Mouse (Mus musculus): ENCODE data around the gene Pdgfa.

Pdgfa gene

DNA sequence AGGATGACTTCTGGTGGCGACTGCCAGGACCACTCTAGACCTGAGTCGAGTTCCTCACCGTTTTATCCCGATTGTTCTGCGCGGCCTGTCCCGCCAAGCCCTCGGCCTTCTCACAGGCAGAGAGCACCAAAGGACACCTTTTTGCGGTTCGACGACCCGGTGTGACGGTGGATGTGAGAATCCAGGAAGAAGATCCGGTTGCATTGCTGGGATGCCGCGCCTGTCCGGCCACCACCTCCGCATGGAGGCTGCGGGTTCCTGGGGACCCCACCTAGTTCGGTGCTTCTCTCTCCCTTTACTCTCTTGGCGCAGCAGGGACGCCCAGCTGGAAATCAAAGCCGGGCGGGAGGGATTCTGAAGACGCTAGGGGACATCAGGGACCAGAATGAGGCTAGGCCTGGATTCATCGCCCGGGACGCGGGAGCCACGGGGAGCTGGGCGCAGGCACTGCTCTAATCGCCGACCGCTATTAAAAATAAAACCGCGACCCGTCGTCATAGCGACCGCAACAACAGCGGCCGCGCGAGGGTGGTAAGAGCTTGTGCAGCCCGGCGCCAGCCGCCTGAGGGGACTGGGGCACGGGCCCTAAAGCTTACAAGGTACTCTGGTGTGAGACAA, at the start of gene Pdgfa:
Gene Pdgfa (minus strand): TSS at position 200 of the 618 bp plus-strand sequence.
- in situ Hi-C loops (cut with MseI, MboI): loop anchor here in 1 of 2 experiments (10.0 kb wide), 1 partner anchor 142 kb away; no protein-coding TSS in a partner anchor

DNA sequence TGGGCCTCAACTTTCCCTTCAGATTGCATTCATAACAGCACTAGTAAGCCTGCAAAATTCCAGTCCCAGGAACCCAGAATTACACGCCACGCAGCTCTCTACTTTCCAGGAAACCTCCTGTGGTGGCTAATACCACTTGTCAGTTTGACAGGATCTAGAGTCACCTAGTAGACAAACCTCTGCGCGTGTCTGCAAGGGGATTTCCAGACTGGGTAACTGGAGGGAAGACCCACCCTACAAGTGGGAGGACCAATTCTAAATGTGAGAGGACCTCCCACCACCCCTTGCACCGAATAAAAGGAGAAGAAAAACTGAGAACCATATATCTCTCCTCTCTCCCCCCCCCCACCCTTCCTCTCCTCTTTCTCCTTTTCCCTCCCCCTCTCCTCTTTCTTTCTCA, 49.5 kb upstream of the Pdgfa start:
- in situ Hi-C loops (cut with MseI, MboI): no loop called here

DNA sequence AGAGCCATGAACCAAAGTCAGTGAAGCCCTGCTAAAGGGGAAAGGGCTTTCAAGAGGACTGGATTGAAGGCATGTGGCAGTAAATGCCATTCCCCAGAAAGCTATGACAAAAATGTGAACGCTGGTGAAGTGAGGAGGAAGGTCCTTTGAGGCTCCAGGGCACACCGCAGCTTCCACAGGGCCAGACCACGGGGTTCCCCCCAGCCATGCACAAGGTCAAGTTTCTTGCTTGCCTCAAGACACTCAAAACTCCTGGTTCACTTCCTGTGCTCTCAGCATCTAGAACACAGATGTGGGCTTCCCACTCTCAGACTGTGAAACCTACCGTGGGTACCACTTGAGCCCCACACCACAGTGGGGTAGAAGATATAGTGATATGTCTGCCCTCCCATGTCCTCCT, 46.4 kb upstream of the Pdgfa start:
- in situ Hi-C loops (cut with MseI, MboI): no loop called here

DNA sequence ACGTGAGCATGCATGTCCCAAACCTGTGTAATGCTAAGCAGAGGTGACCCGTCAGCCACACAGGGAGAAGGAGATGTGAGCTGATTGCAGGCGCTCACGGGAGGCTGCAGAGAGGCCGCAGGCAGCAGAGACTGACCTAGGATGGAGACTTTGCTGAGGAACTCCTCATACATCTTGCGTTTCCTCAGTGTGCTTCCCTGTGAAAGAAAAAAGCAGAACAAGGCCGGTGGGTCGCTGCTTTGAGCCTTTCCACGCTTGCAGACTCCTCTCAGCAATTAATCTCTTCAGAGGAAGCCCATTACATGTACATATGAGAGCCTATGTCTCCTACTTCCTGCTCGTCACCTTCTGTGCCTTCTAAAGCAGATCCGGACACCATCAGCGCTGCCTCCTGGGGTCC, 45.1 kb upstream of the Pdgfa start:
- in situ Hi-C loops (cut with MseI, MboI): no loop called here

DNA sequence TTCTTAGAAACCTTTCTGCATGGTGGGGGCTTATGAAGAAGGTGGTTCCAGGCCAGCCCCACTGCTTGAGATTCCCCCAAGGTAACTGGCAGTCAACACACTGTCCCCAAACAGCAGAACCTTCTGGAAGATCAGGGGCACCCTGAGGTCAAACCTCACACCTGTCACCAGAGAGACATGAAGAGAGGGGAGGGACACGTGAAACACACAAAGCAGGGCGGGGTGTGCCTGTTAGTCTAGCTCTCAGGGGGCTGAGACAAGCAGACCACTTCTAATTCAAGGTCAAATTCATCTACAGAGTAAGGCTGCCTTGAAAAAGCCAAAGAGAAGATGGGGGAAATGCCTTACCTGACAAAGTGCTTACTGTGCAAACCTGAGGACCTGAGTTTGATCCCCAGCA, 38.0 kb upstream of the Pdgfa start:
- in situ Hi-C loops (cut with MseI, MboI): no loop called here

DNA sequence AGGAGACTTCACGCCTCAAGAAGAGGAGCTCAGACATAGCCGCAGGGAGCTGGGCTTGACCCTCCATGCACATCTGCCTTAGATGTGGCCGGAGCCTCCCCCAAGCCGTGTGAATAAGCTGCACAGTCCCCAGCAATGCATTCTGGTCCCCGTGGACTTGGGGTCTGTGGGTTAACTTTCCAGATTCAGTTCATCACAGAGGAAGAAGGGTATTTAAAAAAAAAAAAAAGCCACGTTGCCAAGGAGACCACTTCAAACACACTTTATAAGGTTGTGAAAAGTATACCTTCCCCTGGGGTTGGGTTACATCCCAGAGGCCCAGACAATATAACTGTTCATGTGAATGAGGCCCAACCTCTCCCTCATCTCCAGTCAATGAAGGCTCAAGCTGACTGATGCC, 37.6 kb upstream of the Pdgfa start:
- in situ Hi-C loops (cut with MseI, MboI): no loop called here

DNA sequence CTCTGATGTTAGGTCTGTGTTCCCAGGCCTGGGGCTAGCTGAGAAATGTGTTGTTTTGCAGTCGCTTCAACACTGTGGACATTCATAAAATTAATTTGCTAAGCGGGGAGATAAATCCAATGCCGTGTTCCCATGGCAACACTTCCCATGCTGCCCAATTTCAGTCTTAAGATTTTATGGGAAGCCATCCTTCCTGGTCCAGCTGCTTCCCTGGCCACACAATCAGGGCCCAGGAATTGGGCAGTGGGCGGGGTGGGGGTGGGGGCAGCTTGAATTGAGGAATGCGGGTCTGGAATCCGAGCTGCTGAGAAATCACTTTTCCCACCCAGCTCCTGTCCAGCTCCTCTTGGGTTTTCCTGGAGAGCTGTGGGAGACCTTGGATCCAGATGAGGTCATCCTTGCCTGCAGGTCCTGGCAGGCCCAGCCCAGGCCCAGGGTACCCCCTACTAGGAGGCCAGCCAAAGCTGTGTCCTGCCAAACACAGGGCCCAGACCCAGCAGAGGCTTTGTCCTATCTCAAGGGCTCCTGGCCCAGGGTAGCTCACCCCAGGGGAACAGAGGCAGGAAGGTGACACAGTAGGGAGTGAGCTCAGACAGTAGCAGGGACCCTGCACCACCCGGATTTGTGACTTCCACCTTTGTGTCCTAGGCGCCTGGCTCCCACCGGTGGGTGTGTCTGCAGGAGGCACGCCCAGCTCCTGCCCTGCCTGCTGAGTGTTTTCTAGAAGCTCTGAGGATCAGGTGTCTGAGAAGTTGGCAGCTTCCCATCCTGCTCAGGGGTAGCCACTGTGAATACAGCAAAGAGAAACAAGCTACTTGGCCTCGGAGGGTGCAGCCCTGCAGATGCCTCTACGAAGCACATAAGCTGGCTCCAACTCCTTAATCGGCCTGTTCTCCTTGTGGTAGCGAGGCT, 36.5 kb upstream of the Pdgfa start:
- in situ Hi-C loops (cut with MseI, MboI): no loop called here

DNA sequence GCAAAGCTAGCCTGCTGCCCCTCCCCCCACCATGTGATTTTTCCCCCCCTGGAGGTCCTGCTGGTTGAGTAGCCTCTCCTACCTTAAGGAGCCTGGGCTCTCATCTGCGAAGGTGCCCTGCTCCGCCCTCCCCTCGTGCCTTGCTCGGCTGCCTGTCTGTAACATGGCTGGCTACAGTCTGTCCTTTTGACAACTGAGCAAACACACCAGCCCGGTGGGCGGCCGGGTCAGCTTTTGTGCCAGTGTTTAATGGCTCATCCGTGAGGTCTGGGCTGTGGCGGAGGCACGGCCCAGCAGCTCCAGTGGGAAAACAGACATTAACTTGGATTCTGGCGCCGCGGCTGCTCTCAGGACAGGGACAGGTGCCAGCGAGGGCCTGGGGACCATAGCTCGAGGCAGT, 30.4 kb upstream of the Pdgfa start:
- in situ Hi-C loops (cut with MseI, MboI): no loop called here

DNA sequence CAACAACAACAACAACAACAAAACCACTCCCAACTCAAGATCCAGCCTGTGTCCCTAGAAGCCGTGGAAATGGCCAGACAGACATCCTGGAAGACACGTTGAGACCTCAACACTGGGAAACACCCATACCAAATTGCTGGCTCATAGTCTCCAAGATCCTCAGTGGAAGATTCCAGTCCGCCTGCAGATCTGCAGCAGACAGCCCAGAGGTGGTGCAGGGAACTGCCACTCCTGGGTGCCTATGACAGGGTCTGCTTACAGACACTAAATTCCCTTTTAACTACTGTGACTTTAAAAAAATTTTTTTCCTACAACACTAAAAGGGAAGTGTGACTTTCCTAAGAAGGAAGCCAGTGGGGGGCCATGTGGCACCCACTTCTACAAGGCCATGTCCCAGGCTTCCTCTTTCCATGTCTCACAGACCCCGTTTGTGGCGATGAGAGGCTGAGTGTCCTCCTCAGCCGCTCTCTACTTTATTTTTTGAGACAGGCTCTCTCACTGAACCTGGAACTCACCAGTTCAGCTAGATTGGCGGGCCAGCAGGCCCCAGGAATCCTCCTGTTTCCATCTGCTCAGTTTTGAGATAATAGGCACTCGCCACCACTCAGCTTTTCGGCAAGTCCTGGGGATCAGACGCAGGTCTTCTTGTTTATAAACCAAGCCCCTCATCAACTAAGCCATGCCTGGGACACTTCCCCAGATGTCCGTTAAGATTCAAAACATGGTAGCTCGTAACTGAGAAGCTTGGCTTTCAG, 27.4 kb upstream of the Pdgfa start:
- in situ Hi-C loops (cut with MseI, MboI): no loop called here

DNA sequence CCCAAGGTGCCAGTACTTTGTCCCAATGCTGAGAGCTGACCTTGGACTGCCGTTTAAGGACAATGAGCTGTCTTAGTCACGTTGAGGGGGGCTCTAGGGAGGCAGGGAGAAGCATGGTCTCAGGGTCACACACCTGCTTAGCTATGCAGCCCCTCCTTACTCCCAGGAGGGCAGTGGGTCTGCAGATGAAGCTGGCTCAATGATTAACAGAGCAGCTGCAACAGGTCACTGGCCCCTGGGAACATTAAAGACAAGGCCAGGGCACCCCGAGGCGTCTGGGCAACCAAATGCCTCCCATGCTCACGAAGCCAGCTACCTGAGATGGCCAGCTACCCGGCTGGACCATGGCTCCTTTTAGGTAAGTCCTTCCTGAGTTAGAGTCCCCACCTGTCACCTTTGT, 23.4 kb upstream of the Pdgfa start:
- in situ Hi-C loops (cut with MseI, MboI): no loop called here

DNA sequence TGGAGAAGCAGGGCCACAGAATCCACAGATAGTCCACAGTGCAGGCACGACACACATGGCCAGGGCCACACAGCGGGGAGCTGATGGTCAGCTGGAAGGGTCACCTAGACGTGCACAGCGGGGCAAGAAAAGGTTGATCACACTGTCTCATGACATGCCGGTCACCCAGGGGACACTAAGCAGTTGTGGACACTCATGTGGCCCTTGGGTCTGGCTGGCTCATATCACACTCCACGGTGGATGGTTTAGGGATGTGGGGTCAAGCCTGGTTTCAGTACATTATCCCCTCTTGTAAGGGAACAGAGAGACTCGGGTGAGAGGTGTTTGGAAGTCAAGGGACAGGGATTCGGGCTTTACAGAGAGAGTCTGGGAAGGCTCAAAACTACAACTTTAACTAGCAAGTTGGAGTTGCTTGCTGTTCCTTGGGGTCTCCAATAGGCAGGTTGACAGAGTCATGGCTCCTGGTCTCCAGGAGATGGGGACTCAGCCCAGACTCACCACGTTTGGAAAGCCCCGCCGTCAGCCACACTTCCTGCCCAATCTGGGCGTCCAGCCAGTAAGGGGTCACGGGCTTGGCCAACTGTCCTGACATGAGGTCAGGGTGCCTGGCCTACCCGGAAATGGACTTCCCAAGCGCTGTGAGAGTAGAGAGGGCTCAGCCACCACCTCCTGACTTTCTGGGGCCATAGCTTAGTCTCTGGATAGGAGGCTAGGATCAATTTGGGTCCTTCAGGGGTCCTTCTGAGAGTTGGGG, 20.4 kb upstream of the Pdgfa start:
- in situ Hi-C loops (cut with MseI, MboI): no loop called here

DNA sequence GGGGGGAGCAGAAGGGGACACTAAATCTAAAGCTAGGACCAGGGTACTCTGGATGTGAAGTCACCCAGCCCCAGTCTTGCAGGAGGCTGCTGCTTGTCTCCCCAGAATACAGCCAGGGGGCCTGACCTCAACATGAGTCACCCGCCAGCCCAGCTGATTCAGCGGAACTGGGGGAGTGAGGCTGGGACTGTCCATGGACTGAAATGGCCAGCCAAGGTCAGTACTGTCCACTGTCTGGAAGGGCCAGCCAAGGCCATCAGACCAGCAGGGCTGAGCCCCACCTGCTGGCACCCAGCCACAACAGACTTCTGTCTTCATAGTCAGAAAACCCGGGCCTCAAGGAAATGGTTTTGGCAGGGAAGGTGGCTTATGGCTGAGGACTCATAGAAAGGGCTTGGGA, 17.9 kb upstream of the Pdgfa start:
- in situ Hi-C loops (cut with MseI, MboI): no loop called here

DNA sequence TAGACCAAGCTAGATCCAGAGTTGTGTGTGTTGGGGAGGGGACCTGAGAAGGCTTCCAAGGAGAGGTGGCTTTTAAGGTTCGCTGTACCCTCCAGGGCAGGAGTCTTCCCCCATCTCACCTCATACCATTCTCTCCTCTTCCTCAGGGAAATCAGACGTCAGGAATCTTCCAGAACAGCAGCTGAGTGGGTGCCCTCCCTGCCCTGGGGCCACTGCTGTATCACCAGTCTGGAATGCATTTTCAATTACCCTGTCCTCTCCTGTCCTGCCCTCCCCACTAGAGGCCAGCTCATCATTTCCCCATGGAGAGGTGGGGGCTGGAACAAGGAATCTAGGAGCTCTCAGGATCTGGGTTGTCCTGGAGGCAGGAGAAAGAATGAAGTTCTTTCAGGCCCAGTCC, 13.5 kb upstream of the Pdgfa start:
- in situ Hi-C loops (cut with MseI, MboI): no loop called here

DNA sequence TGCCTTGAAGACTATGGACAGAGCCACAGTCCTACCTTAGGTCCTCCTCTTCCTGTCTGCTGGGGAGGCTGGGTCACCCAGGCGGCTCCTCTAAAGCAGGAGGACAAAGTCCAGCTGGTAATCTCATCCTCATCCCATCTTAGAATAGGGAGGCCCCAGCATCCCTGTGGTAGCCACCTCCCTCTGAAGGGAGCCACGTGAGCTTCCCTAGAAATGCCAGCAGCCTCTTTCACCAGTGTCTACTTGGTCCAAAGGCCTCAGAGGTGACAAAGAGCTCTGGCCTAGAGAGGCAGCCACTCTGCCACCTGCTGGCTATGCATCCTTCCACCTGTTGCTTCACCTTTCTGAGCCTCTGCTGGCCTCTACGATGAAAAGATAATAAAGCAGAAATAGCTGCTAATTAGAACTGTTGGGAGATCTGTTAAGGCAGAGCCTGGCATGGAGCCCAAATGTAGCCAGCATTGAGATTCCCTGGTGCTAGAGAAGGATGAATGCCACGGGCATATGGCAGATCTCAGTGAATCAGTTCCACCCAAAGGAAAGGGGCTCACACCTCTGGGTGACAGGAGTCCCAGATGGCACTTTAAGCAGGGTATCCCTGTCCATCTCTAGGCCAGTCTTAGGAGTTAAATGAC, 10.1 kb upstream of the Pdgfa start:
- in situ Hi-C loops (cut with MseI, MboI): loop anchor here in 1 of 2 experiments (10.0 kb wide), 1 partner anchor 152 kb away; no protein-coding TSS in a partner anchor

DNA sequence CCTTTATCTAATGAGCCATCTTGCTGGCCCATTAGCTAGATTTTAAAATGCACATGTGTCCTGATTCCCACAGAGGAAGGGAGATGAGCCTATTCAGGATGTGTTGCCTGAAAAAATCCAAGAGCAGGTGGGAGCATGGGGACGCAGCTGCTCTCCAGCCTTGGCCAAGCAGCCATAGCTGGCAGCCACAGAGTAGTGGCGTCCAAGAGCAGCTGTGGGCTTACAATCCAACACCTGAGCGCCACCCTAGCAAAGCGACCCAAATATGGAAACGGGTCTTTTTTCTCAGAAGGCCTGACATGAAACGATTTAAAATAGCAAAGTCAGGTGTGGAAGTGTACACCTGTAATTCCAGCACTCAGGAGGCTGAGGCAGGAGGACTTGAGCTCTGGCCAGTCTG, 7.4 kb upstream of the Pdgfa start:
- in situ Hi-C loops (cut with MseI, MboI): loop anchor here in 1 of 2 experiments (10.0 kb wide), 1 partner anchor 150 kb away; no protein-coding TSS in a partner anchor

DNA sequence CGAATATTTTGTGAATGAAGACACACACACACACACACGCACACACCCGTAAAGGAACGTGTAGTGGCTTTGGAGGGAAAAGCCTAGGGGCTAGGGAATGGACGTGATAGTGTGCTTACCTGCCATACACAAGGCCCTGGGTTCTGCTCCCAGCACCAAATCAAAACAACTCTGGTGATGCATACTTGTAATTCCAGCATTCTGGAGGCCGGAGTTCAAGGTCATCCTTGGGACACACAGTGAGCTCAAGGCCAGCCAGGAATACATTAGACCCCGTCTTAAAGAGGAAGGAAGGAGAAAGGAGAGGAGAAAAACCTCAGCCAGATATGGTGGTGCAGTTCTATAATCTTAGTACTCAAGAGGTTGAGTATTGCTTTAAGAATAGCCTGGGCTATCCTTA, 2.5 kb upstream of the Pdgfa start:
- in situ Hi-C loops (cut with MseI, MboI): loop anchor here (10.0 kb wide), 1 partner anchor 145 kb away; no protein-coding TSS in a partner anchor

DNA sequence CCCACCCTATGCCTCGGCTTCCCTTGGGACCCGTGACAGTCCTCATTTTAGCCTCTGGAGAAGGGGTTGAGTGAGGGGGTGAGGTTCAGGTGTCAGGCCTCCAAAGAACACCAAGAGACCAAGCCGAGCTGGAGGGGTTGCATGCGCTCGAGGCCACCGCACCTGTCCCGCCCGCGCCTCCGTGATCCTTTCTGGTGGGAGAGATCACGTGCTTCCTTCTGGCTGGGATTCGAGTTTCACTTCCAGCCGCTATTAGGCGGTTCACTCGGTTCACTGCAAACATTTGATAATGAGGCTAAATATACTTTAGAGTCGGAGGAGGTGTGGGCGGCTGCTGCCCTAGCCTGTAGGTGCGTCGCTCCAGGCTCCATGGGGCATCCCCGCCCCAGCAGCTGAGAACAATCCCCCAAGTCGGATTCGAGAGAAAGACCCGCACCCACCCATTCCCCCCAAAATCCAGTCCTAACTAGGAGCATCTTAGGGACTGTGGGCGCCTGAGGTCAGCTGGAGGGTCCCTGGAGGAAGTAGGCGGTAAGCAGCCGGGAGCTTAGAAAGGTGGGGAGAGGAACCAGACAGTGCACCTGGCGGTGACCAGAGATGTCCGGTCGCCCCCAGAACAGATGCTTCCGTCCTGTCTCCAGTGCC, 888 bp upstream of the Pdgfa start:
- in situ Hi-C loops (cut with MseI, MboI): loop anchor here in 1 of 2 experiments (10.0 kb wide), 1 partner anchor 143 kb away; no protein-coding TSS in a partner anchor

DNA sequence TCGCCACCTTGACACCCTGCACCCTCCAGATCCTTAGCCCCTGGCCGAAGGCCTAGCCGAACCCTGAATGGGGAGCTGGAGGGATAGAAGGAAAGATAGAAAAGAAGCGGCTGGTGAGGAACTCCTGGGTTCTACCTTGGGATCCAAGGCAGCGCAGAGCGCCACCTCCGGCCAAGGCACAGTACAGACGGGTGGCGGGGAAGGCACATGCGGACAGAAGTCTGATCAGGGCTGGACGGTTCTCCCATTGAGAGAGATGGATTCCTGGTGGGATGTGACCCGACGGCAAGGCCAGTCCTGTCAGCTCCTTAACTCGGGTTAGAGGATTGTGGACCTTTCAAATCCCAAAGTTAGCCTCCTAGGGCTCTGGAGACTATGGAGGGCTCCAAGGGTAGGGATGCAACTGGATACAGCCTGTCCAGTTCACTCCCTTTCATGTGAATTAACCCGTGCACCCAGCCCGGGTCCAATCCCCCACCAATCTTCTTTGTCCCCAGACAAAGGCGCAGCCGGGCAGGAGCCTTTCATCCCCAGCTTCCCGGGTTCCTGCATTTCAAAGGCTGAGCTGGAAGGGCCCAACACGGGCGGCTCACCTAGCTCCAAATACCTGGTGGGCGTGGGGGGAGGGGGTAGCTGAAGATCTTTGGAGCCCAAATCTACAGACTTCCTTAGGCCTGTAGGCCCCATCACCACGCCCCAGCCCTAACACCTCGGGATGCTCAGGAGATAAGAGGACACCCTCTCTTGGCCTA, 672 bp downstream of the Pdgfa start:
- in situ Hi-C loops (cut with MseI, MboI): loop anchor here in 1 of 2 experiments (10.0 kb wide), 1 partner anchor 142 kb away; no protein-coding TSS in a partner anchor

DNA sequence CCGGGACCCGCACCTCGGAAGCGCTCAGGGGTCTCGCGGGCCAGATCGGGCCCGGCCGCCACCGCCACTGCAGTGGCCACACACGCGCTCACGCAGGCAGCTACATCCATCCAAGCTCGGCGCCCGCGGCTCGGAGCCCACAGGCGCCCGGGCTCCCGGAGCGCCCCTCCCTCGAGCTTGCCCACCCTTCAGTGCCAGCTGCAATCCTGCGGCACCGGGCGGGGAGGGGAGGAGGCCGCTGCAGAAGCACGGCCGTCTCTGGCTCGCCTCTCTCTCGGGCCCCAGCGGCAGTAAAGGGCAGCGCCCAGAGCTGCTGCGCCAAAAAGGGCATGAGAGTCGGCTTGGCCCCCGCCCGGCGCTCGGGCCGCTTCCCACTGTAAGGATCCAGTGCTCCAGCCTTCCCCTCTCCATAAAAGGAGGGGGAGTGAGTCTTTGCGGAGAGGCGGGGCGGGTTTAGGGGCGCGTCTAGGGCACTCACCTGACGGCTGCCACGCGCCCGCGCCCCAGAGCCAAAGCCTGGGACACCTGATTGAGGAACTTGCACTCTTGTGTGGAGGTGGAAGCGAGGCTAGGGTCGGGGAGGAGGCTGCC, 1.4 kb downstream of the Pdgfa start:
- in situ Hi-C loops (cut with MseI, MboI): loop anchor here in 1 of 2 experiments (10.0 kb wide), 1 partner anchor 141 kb away; no protein-coding TSS in a partner anchor
